Mouse (Mus musculus) midbrain, postnatal 0 days (tissue): ENCODE measurements at regions not wholly inside any gene's neighbourhood (a gene's known extent, or its start where the extent isn't known, plus 50 kb on each side); places are given as distances from the start of the nearest gene placed in this dataset.

Experiments
- ATAC-seq: fragments of 200-750 bp; cut with Nextera tagmentation; 2 replicates; pipeline ENCODE4 v1.8.0; 2017; ENCODE audit warnings: moderate number of reproducible peaks, mild to moderate bottlenecking, moderate TSS enrichment, moderate library complexity; ENCODE audit not compliant: low FRiP score
- DNase-seq: peaks from one replicate; pipeline ENCODE4 v3.0.0-alpha.2; 2015; ENCODE audit warnings: low spot score
- H3K27ac ChIP-seq: fragments of 300-500 bp; sonication (generic); 2 replicates; pipeline ENCODE4 v1.5.1; 2014; ENCODE audit warnings: low read depth, mild to moderate bottlenecking, low read length, mixed read lengths
- H3K27me3 ChIP-seq: fragments of 300-500 bp; sonication (generic); 2 replicates; pipeline ENCODE4 v1.6.1; 2014; ENCODE audit warnings: low read length, control low read depth, mixed read lengths; ENCODE audit not compliant: insufficient read depth
- H3K36me3 ChIP-seq: fragments of 300-500 bp; sonication (generic); 2 replicates; pipeline ENCODE4 v1.6.1; 2014; ENCODE audit warnings: low read length, control low read depth, mixed read lengths; ENCODE audit not compliant: insufficient read depth
- H3K4me1 ChIP-seq: fragments of 300-500 bp; sonication (generic); 2 replicates; pipeline ENCODE4 v1.6.1; 2014; ENCODE audit warnings: mild to moderate bottlenecking, control low read depth, antibody characterized with exemption, low read length, mixed read lengths; ENCODE audit not compliant: insufficient read depth
- H3K4me2 ChIP-seq: fragments of 300-500 bp; sonication (generic); 2 replicates; pipeline ENCODE4 v1.6.1; 2014; ENCODE audit warnings: low read depth, mild to moderate bottlenecking, low read length, mixed read lengths; ENCODE audit not compliant: poor library complexity, severe bottlenecking
- H3K4me3 ChIP-seq: fragments of 300-500 bp; sonication (generic); 2 replicates; pipeline ENCODE4 v1.5.1; 2014; ENCODE audit warnings: low read depth, mild to moderate bottlenecking, low read length, moderate library complexity
- H3K9ac ChIP-seq: fragments of 300-500 bp; sonication (generic); replicated peaks from 2 replicates; pipeline ENCODE4 v1.6.1; 2014; ENCODE audit warnings: mild to moderate bottlenecking, low read length, moderate library complexity, mixed read lengths; ENCODE audit not compliant: poor library complexity, severe bottlenecking
- H3K9me3 ChIP-seq: fragments of 300-500 bp; sonication (generic); 2 replicates; pipeline ENCODE4 v1.6.1; 2016; ENCODE audit warnings: low read length, control low read depth
- CTCF ChIP-seq: IDR thresholded peaks from 2 replicates; pipeline ENCODE4 v1.5.1; 2016; ENCODE audit warnings: antibody characterized with exemption, mild to moderate bottlenecking
- WGBS: fragments of 180-500 bp; shearing (Covaris S2); extraction: QIAGEN DNeasy Blood & Tissue Kit; methylation state at CpG from one replicate; pipeline ENCODE4 v1.1.7; 2014; 5-methylcytosine and 5-hydroxymethylcytosine counted together

DNA sequence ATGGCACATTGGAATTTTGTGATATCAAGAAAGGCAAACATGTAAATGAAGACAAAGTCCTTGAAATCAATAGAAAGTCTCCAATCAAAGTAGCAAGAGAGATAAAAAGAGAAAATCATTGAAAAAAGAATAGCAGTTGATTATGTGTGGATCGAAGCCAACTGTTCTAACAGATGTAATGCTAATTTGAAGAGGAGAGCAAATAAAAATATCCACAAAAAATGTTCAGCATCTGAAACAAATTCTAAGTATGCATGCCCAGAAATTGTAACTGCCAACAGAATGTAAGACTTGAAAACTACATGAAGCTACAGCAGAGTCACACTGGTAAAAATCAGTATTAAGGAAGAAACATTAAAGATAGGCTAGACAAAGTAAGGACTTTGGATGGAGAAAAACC lies 587.2 kb upstream of the Galntl6 start:
- Histone ChIP-seq H3K4me3 (no peak overlapping the region), H3K27me3 (no peaks in the 10 kb centered on the region), H3K36me3 (no peaks in the 10 kb centered on the region), H3K9ac (no peak overlapping the region), H3K4me2 (no peak overlapping the region), H3K4me1 (no peaks in the 10 kb centered on the region), H3K27ac (no peak overlapping the region), H3K9me3 (no peaks in the 10 kb centered on the region)
- DNase-seq: no peak
- no peak for TF ChIP-seq CTCF
- WGBS: 93% methylated on average over 1 of the region's 1 CpGs
- no peak for ATAC-seq

GRCm38 (mm10) chr8:59491392-59491791 lies 579.0 kb upstream of the Galntl6 start:
- H3K4me3 ChIP-seq: no peak overlapping the region
- no peaks in the 10 kb centered on the region for H3K4me1 ChIP-seq
- ATAC-seq (no peak), DNase-seq (no peak)
- H3K9me3 ChIP-seq: no peaks in the 10 kb centered on the region
- no peaks in the 10 kb centered on the region for H3K27me3 ChIP-seq
- no peak overlapping the region for H3K4me2 ChIP-seq
- H3K36me3 ChIP-seq: no peaks in the 10 kb centered on the region
- TF ChIP-seq CTCF: no peak
- no peak overlapping the region for H3K27ac ChIP-seq
- H3K9ac ChIP-seq: no peak overlapping the region

DNA sequence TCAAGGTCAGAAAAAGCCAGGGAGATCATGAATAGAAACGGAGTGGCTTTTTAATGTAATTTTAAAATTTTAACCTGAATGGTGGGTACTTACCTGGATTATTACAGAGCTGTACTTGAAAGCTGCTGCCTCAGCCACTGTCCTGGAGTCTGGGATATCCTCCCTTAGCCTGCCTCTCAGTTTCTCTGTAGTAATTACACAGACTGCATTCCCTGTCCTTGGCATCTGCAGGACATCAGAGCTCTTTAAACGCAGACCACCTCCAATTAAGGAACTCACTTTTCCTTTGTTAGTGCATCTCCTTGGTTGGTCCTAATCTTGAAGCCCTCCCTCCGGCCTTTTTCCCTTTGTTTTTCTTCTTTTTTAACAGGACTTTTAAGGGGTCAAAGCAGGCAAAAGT lies 565.8 kb upstream of the Galntl6 start:
- H3K27me3 ChIP-seq: no peaks in the 10 kb centered on the region
- no peak overlapping the region for H3K27ac ChIP-seq
- no peaks in the 10 kb centered on the region for H3K4me1 ChIP-seq
- no peak for TF ChIP-seq CTCF
- no peak overlapping the region for H3K9ac ChIP-seq
- 16% methylated on average over 3 of the region's 3 CpGs for WGBS
- ATAC-seq (no peak), DNase-seq (no peak)
- no peaks in the 10 kb centered on the region for H3K36me3 ChIP-seq
- H3K4me3 ChIP-seq: no peak overlapping the region
- H3K4me2 ChIP-seq: no peak overlapping the region
- no peaks in the 10 kb centered on the region for H3K9me3 ChIP-seq

DNA sequence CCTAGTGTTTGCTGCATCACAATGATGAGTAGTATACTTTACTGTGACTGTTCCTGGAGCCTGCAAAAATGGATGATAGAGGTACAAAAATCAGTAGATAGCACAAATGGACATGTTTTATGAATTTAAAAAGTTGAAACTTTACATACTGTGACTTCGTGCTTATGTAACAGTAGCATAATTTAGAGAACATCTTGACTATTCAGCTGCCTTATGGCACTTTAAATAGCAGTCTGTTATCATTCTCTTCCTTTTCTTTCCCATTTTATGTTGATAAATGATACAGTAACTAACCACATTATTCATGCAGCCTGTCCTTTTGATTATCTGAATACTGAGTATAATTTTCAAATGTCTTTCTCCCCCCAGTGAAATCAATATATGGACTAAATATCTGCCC lies 561.8 kb upstream of the Galntl6 start:
- ATAC-seq: no peak
- no peaks in the 10 kb centered on the region for H3K4me1 ChIP-seq
- H3K27ac ChIP-seq: no peak overlapping the region
- no peak overlapping the region for H3K4me2 ChIP-seq
- WGBS: 82% methylated on average over 1 of the region's 1 CpGs
- H3K36me3 ChIP-seq: no peaks in the 10 kb centered on the region
- no peak for DNase-seq
- H3K9ac ChIP-seq: no peak overlapping the region
- no peak for TF ChIP-seq CTCF
- H3K4me3 ChIP-seq: no peak overlapping the region
- no peaks in the 10 kb centered on the region for H3K9me3 ChIP-seq
- no peaks in the 10 kb centered on the region for H3K27me3 ChIP-seq

DNA sequence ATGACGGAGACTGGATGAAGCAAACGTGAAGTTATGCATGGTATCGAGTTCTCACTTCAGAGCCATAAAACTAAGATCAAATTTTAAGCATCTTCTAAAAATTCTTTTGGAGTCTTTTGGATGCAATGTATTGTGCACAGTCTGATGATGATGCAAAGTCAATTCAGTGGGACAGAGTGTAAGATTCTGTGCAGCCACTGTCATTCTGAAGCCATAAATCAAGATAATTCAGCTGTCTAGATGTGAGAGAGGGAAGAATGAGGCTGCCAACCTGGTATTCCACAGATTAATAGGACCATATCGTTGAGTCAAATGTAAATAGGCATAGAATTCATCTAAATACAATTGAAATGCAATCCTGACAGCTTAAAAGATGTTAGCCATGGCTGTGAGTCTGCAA lies 536.2 kb upstream of the Galntl6 start:
- DNase-seq: no peak
- no peak for ATAC-seq
- Histone ChIP-seq H3K4me3 (no peak overlapping the region), H3K36me3 (no peaks in the 10 kb centered on the region), H3K4me1 (no peaks in the 10 kb centered on the region), H3K27ac (no peak overlapping the region), H3K4me2 (no peak overlapping the region), H3K9ac (no peak overlapping the region), H3K9me3 (no peaks in the 10 kb centered on the region), H3K27me3 (no peaks in the 10 kb centered on the region)
- no peak for TF ChIP-seq CTCF
- WGBS: 64% methylated on average over 4 of the region's 4 CpGs

GRCm38 (mm10) chr8:59403659-59404058 lies 491.2 kb upstream of the Galntl6 start:
- Histone ChIP-seq H3K9ac (no peak overlapping the region), H3K4me2 (no peak overlapping the region)

GRCm38 (mm10) chr8:59389706-59390105 lies 477.3 kb upstream of the Galntl6 start:
- Histone ChIP-seq H3K27me3 (no peaks in the 10 kb centered on the region), H3K4me3 (no peak overlapping the region), H3K36me3 (no peaks in the 10 kb centered on the region), H3K9ac (no peak overlapping the region), H3K27ac (no peak overlapping the region), H3K4me1 (no peaks in the 10 kb centered on the region), H3K9me3 (no peaks in the 10 kb centered on the region), H3K4me2 (no peak overlapping the region)
- ATAC-seq (no peak), DNase-seq (no peak)
- WGBS: 81% methylated on average over 1 of the region's 1 CpGs
- TF ChIP-seq CTCF: no peak

More at GRCm38 (mm10) chr8:59403659-59404058, 491.2 kb upstream of the Galntl6 start:
- H3K27ac ChIP-seq: no peak overlapping the region
- H3K27me3 ChIP-seq: no peaks in the 10 kb centered on the region
- no peaks in the 10 kb centered on the region for H3K36me3 ChIP-seq
- DNase-seq (no peak), ATAC-seq (no peak)
- no peaks in the 10 kb centered on the region for H3K4me1 ChIP-seq
- H3K9me3 ChIP-seq: no peaks in the 10 kb centered on the region
- no peak overlapping the region for H3K4me3 ChIP-seq
- TF ChIP-seq CTCF: no peak
